Mouse (Mus musculus): ENCODE results near the gene Ppp1r2. TPM values are rescaled to one million over a fixed set of nuclear protein-coding genes. Genes with fewer than 3 reads are reported as not detected.
"Not testable (repeated sequence)": the region's sequence is repeated elsewhere in the genome, so short reads cannot be mapped to it uniquely, and the experiment has no call there.

Ppp1r2 gene
- 10 to 100 TPM; 76.2 to 76.3 TPM for total RNA-seq (2021)
- long read RNA-seq, experiment 1, full-length matches to known transcripts = 107 of 117 reads
- long read RNA-seq, experiment 1, partial matches to known transcripts = 8 of 117 reads
- long read RNA-seq, experiment 1, other reads (novel, unspliced or antisense) = 2 of 117 reads
- long read RNA-seq, experiment 2, full-length matches to known transcripts = 41 of 47 reads
- long read RNA-seq, experiment 2, partial matches to known transcripts = 2 of 47 reads
- long read RNA-seq, experiment 2, other reads (novel, unspliced or antisense) = 4 of 47 reads

DNA sequence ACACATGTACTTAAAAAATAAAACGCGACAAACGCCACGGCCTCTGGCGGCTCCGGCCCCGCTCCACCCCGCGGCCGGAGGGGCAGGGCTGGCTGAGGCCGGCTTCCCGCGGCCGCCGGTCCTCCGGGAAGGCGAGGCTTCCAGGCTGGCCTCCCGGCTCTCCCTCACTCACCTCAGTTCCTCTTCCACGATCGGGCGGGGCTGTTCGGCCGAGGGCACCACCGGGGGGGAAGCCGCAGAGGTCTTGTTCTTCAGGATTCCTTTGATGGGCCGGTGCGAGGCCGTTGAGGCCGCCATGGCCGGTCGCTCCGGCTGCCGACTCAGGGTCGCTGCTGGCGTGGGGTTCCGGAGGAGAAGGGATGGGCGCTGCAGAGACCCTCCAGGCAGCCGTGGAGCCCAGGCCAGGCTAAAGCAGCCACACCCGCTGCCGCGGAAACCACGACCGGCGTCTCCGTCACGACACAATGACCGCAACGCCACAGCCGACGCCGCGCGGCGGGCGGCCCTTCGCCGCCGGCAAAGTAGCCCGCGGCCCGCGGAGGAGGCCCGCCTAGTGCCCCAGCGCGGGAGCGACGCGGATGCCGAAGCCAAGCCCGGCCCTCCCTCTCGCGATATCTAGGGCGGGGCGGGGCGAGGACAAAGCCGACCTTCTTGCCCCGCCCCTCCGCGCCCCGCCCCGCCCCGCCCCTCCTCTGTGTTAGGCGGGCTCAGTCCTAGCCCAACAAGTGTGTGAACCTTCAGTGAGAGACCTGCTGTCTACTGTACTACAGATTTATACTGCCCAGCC, at the start of gene Ppp1r2:
Gene Ppp1r2, minus strand, starts transcription at position 604 of the 787 bp plus-strand sequence.
- DNase-seq = peak; percentile 95 to 97

DNA sequence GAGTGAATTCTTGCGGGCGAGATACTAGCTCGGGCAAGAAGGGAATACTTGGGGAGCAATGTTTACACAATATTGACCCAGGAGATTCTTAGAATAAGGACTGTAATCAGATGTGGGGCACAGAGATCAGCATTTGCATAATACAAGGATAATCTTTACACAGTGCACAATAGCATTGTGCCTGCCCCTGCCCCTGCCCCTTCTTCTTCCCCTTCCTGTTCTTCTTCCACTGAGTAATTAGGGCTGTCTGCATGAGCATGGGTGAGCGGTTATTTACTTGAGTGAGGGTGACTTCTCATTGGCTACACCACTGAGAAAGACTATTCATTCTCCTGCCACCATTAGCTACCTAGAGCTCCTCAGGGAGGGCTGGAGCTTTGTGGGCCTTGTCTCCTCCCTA, 46.4 kb upstream of the Ppp1r2 start:
- DNase-seq = no peak

DNA sequence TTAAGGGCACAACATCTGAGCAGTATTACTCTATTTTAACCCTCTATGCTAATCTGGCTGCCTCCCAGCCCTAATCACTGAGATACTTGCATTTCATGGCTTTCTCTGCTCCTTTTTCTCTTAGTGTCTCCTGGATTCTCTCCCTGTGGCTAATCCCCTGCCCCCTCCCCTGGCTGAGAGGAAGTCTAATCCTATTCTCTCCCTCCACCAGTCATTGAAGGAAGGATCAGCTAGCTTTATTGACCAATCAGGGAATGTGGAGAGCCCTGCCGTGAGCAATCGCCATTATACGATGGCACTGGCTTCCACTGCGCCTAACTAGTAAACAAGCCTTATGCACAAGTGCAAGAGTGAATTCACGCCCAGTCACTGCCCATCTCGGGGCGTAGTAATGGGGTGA, 45.9 kb upstream of the Ppp1r2 start:
- no peak for DNase-seq

DNA sequence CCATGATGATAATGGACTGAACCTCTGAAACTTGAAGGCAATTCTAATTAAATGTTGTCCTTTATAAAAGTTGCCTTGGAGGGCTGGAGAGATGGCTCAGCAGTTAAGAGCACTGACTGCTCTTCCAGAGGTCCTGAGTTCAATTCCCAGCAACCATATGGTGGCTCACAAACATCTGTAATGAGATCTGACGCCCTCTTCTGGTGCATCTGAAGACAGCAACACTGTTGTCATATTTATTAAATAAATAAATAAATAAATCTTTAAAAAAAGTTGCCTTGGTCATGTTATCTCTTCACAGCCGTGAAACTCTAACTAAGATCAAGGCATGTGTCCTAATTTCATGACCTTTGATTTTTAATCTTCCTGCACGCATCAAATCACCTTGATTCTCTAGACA, 44.6 kb upstream of the Ppp1r2 start:
- DNase-seq = not testable (repeated sequence)

DNA sequence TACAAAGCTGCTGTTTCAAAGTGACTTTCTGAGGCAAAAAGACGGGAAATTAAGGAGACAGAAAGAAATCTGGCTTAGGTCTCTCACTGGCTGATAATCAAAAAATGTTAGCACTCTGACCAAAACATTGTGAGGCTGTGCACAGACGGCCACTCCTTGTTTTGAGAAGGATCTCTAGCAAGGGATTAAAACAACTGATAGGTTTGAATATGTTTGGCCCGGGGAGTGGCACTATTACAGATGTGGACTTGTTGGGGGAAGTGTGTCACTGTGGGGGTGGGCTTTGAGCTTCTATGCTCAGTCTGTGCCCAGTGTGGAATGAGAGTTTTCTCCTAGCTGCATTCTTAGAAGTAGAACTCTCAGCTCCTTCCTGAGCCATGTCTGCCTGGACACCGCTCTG, 44.2 kb upstream of the Ppp1r2 start:
- DNase-seq = no peak

DNA sequence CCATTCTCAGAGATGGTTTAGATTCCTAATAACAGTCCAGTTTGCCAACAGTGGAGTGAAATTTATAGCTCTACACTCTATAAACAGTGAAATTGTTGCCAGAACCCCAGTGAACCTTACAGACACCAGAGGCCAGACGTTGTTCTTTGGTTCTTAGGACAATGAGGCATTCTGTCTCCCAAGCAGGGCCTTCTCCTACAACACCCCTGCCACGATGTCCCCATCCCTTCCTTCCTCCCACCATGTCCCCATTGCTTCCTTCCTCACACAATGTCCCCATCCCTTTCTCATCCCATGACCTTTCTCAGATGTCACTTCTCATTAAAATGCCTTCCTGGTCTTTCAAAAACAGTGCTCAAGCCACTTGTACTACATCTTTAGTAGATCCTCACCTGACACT, 43.3 kb upstream of the Ppp1r2 start:
- no peak for DNase-seq

DNA sequence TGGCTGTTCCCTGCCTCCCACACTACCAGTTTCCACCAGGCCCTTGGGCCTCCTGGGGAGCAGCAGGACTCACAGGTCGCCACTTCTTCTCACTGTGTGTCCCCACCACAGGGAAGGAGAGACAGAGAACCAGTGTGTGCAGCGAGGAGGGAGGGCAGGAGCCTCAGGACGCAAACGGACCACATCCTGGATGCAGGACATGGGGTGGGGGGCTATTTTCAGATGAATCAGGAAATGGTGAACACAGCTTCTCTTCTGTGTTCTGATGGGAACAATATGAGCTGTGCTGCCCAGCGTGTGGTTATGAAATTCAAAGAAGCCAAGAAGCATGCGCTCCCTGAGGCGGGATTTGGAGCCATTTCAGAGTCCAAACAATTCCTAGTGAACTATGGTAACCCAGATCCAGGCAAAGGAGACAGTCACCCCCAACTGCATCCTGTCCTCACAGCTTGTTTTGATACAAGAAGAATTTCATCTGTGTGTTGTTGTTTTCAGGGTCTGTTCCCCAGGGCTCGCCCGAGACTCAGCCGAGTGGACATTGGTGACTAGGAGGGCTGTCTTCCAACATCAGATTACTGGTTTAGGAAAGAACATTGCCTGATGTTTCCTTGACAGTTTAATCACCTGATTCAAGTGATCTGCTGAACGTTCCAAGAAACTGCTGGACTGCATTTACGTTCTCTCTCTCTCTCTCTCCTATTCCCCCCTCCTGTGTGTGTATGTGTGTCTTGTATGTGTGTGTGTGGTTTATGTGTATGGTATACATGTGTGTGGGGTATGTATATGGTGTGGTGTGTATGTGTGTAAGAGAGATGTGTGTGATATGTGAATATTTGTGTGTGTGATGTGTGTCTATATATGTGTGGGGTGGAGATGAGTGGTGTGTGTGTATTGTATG, 41.4 kb upstream of the Ppp1r2 start:
- not testable (repeated sequence) for DNase-seq

DNA sequence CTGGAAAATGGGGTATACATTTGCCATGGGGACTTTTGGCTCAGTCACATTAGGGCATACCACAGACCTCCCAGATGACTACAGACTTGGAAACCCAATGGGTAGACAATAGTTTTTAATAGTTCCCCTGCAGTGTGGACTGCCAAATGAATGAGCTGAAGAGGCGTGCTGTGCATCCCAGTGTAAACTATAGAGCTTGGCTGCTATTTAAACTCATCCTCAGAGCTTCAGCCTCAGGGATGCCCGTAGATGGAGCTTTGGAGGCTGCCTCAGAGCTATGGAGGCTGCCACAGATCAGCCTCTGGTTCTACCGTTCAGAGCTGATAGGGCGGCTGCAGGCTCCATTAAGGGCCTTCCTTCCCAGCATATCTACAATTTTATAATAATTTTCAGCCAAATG, 40.2 kb upstream of the Ppp1r2 start:
- no peak for DNase-seq

DNA sequence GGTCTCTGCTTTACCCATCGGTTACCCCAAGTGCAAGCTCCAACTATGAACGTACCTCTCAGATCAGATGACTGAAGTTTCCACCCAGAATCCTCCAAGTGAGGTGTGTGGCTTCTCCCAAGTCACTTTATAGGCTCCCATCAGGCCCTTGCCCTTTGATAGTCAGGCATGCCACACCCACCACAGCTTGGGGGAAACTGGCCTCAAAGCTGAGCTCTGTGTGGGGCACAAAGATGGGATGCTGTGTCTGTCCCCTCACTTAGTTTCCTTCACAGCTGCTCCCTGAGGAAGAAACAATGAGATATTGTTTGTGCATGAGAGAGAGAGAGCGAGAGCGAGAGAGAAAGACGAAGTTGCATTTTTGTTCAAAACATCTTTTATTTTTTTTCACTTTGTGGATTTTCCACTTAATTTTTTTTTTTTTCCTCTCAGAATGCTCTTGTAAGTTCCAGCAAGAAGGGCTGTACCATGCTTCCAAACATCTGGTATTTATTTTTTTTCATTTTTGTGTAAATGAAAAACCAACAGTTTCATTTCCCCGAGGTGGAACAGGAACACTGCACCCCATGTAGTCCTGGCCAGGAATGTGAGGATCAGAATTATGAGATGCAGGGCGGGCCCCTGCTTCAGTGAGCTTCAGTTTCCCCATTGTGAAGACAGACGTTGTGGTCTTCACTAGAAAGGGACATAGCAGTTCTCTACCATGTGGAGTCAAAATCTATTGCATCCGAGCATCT, 39.6 kb upstream of the Ppp1r2 start, which contains the start of gene Apod:
Gene Apod, minus strand, starts transcription at position 312 of the 737 bp plus-strand sequence.
- DNase-seq = no peak

DNA sequence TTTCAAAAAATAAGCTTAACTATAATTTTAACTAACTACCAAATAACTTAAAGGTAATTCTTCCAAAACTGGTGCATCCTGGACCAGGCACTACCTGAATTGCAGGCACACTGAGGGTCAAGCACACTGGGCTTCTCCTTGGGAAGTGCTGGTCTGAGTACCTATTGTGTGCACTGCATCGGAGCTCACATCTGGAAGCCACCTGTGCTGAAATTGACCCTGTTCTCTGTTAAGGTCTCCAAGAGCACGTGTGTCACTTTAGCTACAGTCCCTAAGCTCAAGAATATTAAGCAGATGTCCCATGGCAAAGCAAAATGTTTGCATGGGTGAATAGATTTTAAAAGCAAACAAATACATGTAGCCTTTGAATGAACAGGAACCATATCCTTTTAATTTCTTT, 38.5 kb upstream of the Ppp1r2 start:
- DNase-seq = no peak

DNA sequence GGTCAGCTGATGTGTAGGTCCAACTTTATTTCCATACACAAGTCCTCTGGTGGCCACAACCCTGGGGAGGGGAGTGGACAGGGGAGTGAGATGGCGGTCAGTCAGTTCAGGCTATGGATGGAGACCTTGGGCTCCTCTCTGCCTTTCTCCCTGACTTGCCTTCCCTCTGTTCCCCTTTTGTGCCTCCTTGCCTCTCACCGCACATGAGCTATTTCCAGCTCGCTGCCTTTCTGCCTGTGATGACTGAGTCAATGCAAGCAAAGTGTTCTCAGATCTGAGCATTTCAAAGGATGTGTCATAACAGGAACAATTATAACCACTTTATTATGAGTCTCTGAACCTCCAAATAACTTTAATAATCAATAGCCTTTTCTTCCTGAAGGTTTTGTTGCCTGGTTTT, 37.2 kb upstream of the Ppp1r2 start:
- no peak for DNase-seq

DNA sequence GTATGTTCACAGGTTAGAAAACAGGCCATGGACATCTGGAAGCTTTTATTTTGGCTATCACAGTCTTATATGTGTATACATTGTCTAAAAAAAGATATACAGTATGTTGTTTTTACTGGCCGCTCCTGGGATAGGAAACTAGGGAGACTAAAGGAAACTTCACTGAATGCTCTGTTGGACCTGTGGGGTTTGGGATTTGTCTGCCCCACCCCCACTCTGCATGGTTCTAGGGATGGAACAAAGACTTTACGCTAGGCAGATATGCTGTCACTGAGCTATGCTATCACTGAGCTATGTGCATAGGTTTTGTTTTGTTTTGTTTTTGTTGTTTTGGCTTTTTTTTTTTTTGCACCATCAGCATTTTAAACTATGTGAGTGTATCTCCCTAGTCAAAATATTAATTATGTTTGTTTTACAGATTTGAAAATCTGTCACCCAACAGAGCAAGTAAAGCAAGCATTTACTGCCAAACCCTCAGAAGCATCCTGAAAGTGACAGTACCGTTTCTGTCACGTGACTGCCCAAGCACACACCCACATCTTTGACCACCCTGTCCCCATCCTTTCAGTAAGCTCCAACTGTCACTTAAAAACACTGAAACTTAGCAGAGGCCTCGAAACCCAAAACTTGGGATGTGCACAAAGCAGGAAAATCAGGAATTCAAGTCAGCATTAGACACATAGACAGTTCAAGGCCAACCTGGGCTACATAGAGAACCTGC, 30.3 kb upstream of the Ppp1r2 start:
- DNase-seq = no peak

DNA sequence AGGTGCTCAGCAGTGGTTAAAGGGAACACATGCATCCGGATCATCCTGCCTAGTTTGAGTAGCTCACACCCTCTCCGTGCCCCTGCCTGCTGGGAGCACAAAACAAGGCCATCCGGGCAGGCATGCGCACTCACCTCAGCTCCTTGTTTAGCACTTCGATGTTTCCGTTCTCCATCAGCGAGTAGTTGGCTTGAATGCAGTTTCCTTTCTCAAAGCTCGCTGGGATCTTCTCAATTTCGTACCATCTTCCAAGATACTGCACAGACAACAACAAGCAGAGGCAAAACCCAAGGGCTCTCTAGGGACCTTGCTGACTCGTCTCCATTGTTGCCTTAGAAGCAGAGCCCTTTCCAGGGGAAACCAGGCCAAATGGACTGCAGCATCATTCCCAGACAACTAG, 28.2 kb upstream of the Ppp1r2 start:
- no peak for DNase-seq

DNA sequence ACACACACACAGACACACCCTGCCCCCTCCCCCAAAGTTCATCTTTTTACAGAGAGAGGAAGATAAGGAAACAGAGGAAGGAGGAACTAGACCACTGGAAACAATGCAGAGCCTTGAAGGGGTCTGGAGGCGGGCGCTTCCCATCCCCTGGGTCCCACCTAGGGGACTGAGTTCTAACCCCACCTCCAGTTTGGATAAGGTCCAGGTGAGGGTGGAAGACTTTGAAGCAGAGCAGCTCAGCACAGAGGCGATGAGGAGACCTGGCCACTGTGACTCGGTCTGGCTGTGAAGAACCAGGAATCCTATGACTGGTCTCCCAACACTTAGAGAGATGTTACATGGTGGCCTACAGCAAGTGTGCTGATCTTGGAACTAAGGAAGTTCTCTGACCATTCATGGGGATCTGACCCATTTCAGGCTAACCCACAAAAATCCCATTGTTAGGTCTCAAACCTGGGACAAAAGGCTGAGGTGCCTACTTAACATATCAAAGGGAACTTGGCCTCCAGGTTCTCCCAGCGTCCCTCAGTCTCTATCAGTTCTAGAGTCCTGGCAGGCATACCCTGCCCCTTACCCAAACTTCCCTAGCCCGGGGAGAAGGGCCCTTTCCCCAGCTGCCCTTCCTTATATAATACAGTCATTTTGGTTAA, 25.9 kb upstream of the Ppp1r2 start:
- DNase-seq = no peak

DNA sequence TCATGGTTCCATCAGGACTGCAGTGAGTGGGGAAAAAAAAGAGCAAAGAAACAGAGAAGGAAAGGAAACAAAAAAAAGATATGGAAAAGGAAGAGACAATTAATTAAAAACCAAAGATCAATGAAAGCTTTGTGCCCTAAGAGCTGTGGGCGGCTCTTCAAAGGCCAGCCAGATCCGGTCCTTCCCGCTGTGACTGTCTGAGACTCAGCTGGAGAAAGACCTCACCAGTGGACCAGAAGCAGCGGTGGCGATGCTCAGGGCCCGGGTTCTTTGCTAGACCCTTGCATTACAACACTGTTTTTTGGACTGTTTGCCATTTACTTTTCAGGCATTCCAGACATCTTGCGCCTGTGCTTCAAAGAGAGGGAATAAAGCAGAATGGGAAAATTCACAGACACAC, 25.4 kb upstream of the Ppp1r2 start:
- DNase-seq = no peak

DNA sequence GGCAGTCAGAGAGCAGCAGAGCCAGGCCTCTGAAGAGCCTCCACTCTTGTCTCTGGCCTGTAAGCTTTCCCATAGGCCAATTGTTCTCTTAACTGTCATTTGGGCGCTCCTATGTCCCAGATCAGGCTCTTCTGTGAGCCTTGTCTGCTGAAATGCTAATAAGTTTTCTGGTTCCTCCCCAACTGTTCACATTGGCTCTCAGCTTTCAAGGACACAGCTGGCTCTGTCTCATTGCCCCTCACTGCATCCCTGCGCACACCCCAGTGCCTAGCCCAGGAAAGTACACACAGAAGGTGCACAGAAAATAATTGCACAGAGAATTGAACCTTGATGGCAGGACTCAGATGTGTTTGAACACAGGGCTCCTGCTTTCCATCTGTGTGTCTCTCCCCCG, 24.9 kb upstream of the Ppp1r2 start:
- no peak for DNase-seq

DNA sequence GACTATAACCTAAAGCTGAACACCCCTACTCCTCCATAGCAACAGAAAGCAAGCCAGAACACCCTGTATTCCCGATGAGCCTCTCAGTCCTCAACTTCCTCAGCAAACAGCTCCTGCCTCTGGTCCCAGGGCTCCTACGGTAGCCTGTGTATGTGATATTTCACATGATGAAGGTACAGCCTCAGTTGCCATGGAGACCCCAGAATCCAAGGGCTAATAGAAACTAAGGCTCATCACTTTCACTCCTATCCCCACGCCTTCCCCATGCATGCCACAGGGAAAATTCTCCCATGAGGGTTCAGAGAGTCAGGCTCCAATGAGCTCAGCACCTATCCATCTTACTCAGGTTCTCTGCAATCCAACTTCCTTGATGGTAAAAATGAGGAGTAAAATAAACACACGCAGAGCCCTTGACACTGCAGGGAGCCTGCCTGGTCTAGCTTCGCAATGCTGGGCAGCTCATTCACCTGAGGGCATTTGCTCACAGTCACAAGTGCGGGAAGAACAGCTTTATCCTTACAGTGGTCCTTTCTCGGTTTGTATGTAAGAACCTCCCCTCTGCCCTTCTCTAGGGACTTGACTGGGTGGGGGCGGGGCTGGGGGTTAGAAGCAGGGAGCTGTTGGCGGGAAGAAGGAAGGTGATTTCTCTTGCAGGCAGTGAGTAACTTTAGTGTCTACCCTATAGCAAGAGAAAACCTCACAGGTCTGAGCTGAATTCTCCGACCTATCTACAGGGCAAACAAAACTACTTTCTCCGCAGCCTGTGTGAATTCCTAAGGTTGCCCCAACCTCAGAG, 24.3 kb upstream of the Ppp1r2 start:
- DNase-seq = no peak

DNA sequence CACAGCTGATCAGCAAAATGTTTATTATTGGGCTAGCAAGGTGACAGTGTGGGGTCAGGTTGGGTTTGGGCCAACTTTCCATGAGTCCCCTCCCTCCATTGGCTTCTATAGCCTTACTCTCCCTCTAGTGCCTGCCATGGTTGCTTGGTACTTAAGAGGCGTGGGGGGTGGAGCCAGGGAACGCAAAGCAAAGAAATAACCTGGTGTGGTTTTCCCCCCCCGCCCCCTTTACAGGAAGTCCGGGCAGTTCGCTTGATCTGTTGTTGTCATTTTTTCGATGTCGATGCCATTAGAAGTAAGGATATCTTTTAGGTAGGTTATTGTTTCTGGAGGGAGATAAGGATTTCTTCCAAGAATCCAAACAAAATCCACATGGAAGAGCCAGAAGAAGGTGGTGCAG, 22.0 kb upstream of the Ppp1r2 start:
- DNase-seq = no peak

DNA sequence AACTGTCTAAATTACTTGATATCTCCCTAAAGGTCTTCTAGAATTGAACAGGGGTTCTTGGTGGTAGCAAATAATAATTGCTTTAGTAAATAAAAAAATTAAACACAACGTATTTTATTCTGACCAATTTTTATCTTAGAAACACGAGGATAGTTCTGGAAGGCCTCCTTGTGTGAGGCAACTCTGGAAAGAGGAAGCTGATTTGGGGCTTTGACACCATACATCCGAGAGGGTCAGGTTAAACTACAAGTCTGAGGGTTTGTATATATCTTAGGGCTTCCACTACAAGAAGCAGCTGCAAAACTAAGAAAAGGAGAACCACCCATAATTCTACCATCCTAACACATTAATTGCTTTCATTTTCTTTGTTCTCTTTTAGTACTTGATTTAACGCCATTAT, 18.7 kb upstream of the Ppp1r2 start:
- no peak for DNase-seq
